Mouse (Mus musculus) kidney, adult 2 months (tissue): ENCODE measurements around the gene Arhgap4.

ENCODE experiments used
- CTCF ChIP-seq: fragments of 200-500 bp; conservative IDR thresholded peaks from 2 replicates; pipeline ENCODE4 v1.5.1; 2011; ENCODE audit warnings: low read depth, mild to moderate bottlenecking, control low read depth, low read length, moderate library complexity, mixed read lengths; ENCODE audit not compliant: insufficient read depth, insufficient read length
- POLR2A ChIP-seq: fragments of 200-500 bp; IDR thresholded peaks from one replicate; pipeline ENCODE4 v1.6.1; 2011; ENCODE audit warnings: low read depth, low read length, control low read depth

- TF ChIP-seq CTCF (no peak), POLR2A (no peak)
Measured at GRCm38 (mm10) chrX:73966248-73967176, 44.8 kb upstream of the Arhgap4 start, which contains the start of gene Hcfc1.
